Mouse (Mus musculus): Measurements from ENCODE around the gene Ppp2r1b. TPM values are rescaled to one million over a fixed set of nuclear protein-coding genes. Genes with fewer than 3 reads are reported as not detected.

The Ppp2r1b gene
- polyA plus RNA-seq, 1 experiment from 2014 or later: 74.3 TPM

GRCm38 (mm10) chr9:50941804-50942401 lies 96.8 kb downstream of the Ppp2r1b start:
- no peak overlapping the region for H3K4me3 ChIP-seq
- H3K27me3 ChIP-seq: no peaks in the 10 kb centered on the region
- no peak overlapping the region for H3K9ac ChIP-seq
- ATAC-seq (ENCODE audit: low FRiP score, low read depth): no peak
- H3K9me3 ChIP-seq: no peaks in the 10 kb centered on the region
- no peak overlapping the region for H3K4me2 ChIP-seq (replicated peaks)
- H3K36me3 ChIP-seq: no peaks in the 10 kb centered on the region
- WGBS: 70% methylated on average over 3 of the region's 3 CpGs
- peaks cover 3% of the 10 kb centered on the region; the same call in 1 of the 2 replicates for H3K4me1 ChIP-seq
- H3K27ac ChIP-seq: no peak overlapping the region

GRCm38 (mm10) chr9:50942711-50943110 lies 97.6 kb downstream of the Ppp2r1b start:
- Histone ChIP-seq H3K9me3 (no peaks in the 10 kb centered on the region), H3K9ac (no peak overlapping the region), H3K4me3 (no peak overlapping the region), H3K27ac (no peak overlapping the region), H3K4me2 (replicated peaks) (no peak overlapping the region), H3K4me1 (peaks cover 3% of the 10 kb centered on the region; the same call in 1 of the 2 replicates), H3K36me3 (no peaks in the 10 kb centered on the region), H3K27me3 (no peaks in the 10 kb centered on the region)
- 83% methylated on average over 2 of the region's 2 CpGs for whole genome bisulfite sequencing
- no peak for ATAC-seq (ENCODE audit: low FRiP score, low read depth)

Other genes starting within 250 kb of the Ppp2r1b start
- gene Sdhd, start 241.5 kb upstream of the Ppp2r1b start, polyA plus RNA-seq (2015; fragmentation: Nextera tagmentation; extraction: Ambion mirVana): 257 and 259 TPM in 2 replicates
- 242 and 267 TPM in 2 replicates for gene Timm8b, start 241.4 kb upstream of the Ppp2r1b start, polyA plus RNA-seq (2015; fragmentation: Nextera tagmentation; extraction: Ambion mirVana)
- gene Pih1d2, start 228.0 kb upstream of the Ppp2r1b start, polyA plus RNA-seq (2015; fragmentation: Nextera tagmentation; extraction: Ambion mirVana): 3.7 and 3.8 TPM in 2 replicates
- gene Nkapd1, start 227.8 kb upstream of the Ppp2r1b start, polyA plus RNA-seq (2015; fragmentation: Nextera tagmentation; extraction: Ambion mirVana): 24.5 and 26.9 TPM in 2 replicates
- 41.4 and 45.4 TPM in 2 replicates for gene Dlat, start 185.5 kb upstream of the Ppp2r1b start, polyA plus RNA-seq (2015; fragmentation: Nextera tagmentation; extraction: Ambion mirVana)
- gene Dixdc1, start 105.8 kb upstream of the Ppp2r1b start, polyA plus RNA-seq (2015; fragmentation: Nextera tagmentation; extraction: Ambion mirVana): 18.6 and 23.6 TPM in 2 replicates
- gene 2310030G06Rik, start 98.8 kb upstream of the Ppp2r1b start, polyA plus RNA-seq (2015; fragmentation: Nextera tagmentation; extraction: Ambion mirVana): 3.8 and 4.7 TPM in 2 replicates
- gene Cryab, start 94.0 kb upstream of the Ppp2r1b start, polyA plus RNA-seq (2015; fragmentation: Nextera tagmentation; extraction: Ambion mirVana): 71.2 and 74.0 TPM in 2 replicates
- gene Hspb2, start 92.9 kb upstream of the Ppp2r1b start, polyA plus RNA-seq (2015; fragmentation: Nextera tagmentation; extraction: Ambion mirVana): 37.8 and 39.3 TPM in 2 replicates
- gene Fdxacb1, start 77.1 kb upstream of the Ppp2r1b start, polyA plus RNA-seq (2015; fragmentation: Nextera tagmentation; extraction: Ambion mirVana): 11.0 and 11.3 TPM in 2 replicates
- 34.1 and 37.3 TPM in 2 replicates for gene Alg9, start 70.3 kb upstream of the Ppp2r1b start, polyA plus RNA-seq (2015; fragmentation: Nextera tagmentation; extraction: Ambion mirVana)
- 31.3 and 36.2 TPM in 2 replicates for gene 1110032A03Rik, start 69.8 kb upstream of the Ppp2r1b start, polyA plus RNA-seq (2015; fragmentation: Nextera tagmentation; extraction: Ambion mirVana)
- gene Sik2, start 163.8 kb downstream of the Ppp2r1b start, polyA plus RNA-seq (2015; fragmentation: Nextera tagmentation; extraction: Ambion mirVana): 15.1 and 17.9 TPM in 2 replicates
- gene Btg4, start 215.6 kb downstream of the Ppp2r1b start, polyA plus RNA-seq (2015; fragmentation: Nextera tagmentation; extraction: Ambion mirVana): not detected in 2 replicates
- 8.4 and 8.6 TPM in 2 replicates for gene Layn, start 231.8 kb downstream of the Ppp2r1b start, polyA plus RNA-seq (2015; fragmentation: Nextera tagmentation; extraction: Ambion mirVana)

Measured in limb, embryonic 13.5 days (tissue).